Mouse (Mus musculus) testis, adult 2 months (tissue): ENCODE results near the gene Ifrd1. TPM values are rescaled to one million over a fixed set of nuclear protein-coding genes. Genes with fewer than 3 reads are reported as not detected.
"Not testable (repeated sequence)": the region's sequence is repeated elsewhere in the genome, so short reads cannot be mapped to it uniquely, and the experiment has no call there.

ENCODE experiments used
- H3K27ac ChIP-seq: fragments of 200-500 bp; 2 replicates; pipeline ENCODE4 v1.5.1; 2012; ENCODE audit warnings: low read depth, low read length; ENCODE audit not compliant: control insufficient read depth, insufficient read depth
- H3K27me3 ChIP-seq: fragments of 200-500 bp; 2 replicates; pipeline ENCODE4 v1.6.1; 2012; ENCODE audit warnings: mild to moderate bottlenecking, low read length, moderate library complexity; ENCODE audit not compliant: control insufficient read depth, insufficient read depth
- H3K36me3 ChIP-seq: fragments of 200-500 bp; 2 replicates; pipeline ENCODE4 v1.6.1; 2012; ENCODE audit warnings: mild to moderate bottlenecking, low read length; ENCODE audit not compliant: control insufficient read depth, insufficient read depth
- H3K4me1 ChIP-seq: fragments of 200-500 bp; 2 replicates; pipeline ENCODE4 v1.6.1; 2012; ENCODE audit warnings: low read length; ENCODE audit not compliant: control insufficient read depth, insufficient read depth
- H3K4me3 ChIP-seq: fragments of 200-500 bp; 2 replicates; pipeline ENCODE4 v1.5.1; 2012; ENCODE audit warnings: low read depth, mild to moderate bottlenecking, low read length, moderate library complexity, mixed read lengths; ENCODE audit not compliant: control insufficient read depth
- CTCF ChIP-seq: fragments of 200-500 bp; IDR thresholded peaks from 2 replicates; pipeline ENCODE4 v1.5.1; 2012; ENCODE audit warnings: low read depth, mild to moderate bottlenecking, inconsistent platforms, low read length, moderate library complexity; ENCODE audit not compliant: control insufficient read depth, insufficient read depth, insufficient replicate concordance
- POLR2A ChIP-seq: fragments of 200-500 bp; IDR thresholded peaks from 2 replicates; pipeline ENCODE4 v1.6.1; 2012; ENCODE audit warnings: low read depth, mild to moderate bottlenecking, inconsistent platforms, low read length, moderate library complexity; ENCODE audit not compliant: control insufficient read depth
- polyA plus RNA-seq: library from polyadenylated mRNA; depleted of rRNA; stranded (reverse); fragments of >200 nt; gene quantifications from 2 replicates; pipeline ENCODE4 v1.2.3, GENCODE M21; 2012

Ifrd1 gene
- polyA plus RNA-seq, 1 experiment, result 11.3 TPM

DNA sequence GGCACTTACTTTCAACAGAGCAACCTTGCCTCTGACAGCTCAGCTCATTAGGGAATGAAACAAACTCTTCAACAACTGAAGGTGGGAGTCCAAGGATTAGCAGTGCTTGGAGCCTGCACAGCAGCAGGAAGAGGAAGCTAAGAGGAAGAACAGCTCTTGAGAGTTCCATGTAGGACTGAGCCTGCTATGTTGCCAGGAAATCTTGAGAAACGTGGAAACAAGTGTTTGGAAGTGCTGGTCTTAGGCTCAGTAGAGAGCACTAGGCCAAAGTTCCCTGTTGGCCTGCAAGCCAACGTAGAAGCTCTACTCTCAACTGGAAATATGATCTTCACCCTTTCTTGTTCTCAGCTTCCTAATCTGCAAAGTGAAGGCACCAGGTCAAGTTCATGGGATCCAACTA, 20.0 kb upstream of the Ifrd1 start:
- TF ChIP-seq POLR2A (no peak), CTCF (no peak)

DNA sequence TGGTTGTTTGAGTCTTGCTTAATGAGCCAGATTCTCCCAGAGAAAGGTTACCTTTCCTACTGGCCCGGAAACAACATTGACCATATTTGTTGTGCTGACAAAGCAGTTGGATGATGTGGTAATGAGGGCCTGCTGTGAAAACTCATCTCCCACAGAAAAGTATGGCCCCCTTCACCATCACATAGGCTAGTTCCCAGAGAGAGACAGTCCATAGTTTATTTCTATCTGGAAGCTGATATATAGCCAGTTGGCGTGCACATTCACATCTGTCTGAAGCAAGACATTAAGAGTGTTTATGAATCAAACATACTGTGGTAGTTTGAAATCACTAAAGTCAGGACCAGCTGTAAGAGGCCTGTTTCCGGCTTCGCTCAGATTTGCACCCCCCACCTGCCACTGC, 15.4 kb upstream of the Ifrd1 start:
- Histone ChIP-seq H3K27me3 (no peaks in the 10 kb centered on the region), H3K4me3 (no peak overlapping the region), H3K4me1 (no peaks in the 10 kb centered on the region), H3K27ac (no peak overlapping the region), H3K36me3 (no peaks in the 10 kb centered on the region)
- no peak for TF ChIP-seq POLR2A
- TF ChIP-seq CTCF, result no peak

More for the DNA sequence above, 20.0 kb upstream of the Ifrd1 start:
- Histone ChIP-seq H3K27ac (no peak overlapping the region), H3K36me3 (no peaks in the 10 kb centered on the region), H3K4me3 (no peak overlapping the region), H3K4me1 (no peaks in the 10 kb centered on the region), H3K27me3 (no peaks in the 10 kb centered on the region)

GRCm38 (mm10) chr12:40263006-40263405, 14.7 kb upstream of the Ifrd1 start:
- Histone ChIP-seq H3K36me3 (no peaks in the 10 kb centered on the region), H3K4me1 (no peaks in the 10 kb centered on the region), H3K27ac (no peak overlapping the region), H3K27me3 (no peaks in the 10 kb centered on the region), H3K4me3 (no peak overlapping the region)
- TF ChIP-seq POLR2A, result no peak
- no peak for TF ChIP-seq CTCF

GRCm38 (mm10) chr12:40258462-40259000, 10.2 kb upstream of the Ifrd1 start:
- Histone ChIP-seq H3K4me3 (no peak overlapping the region), H3K27me3 (no peaks in the 10 kb centered on the region), H3K4me1 (no peaks in the 10 kb centered on the region), H3K27ac (no peak overlapping the region), H3K36me3 (no peaks in the 10 kb centered on the region)
- TF ChIP-seq POLR2A, result no peak
- TF ChIP-seq CTCF, result no peak

DNA sequence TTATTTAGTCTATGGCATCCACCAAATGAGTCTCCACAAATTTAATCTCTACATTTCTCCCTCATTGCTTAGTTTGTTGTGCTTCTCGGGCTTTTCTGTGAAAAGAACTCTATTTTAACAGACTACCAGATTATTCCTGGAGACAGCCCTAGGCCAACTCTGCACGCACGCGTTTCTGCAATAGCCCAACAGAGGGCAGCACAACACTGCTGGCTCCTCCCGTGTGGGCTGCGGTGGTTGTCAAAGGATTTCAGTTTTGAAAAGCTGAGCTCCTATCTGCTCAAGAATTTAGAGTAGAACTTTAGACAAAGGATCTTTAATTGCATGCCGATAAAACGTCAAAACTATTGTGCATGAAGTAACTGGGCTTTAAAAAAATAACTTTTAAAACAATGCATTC, 8.9 kb upstream of the Ifrd1 start:
- Histone ChIP-seq H3K27ac (no peak overlapping the region), H3K36me3 (no peaks in the 10 kb centered on the region), H3K27me3 (no peaks in the 10 kb centered on the region), H3K4me3 (no peak overlapping the region), H3K4me1 (no peaks in the 10 kb centered on the region)
- TF ChIP-seq CTCF (peak; percentile 79; the same call in 1 of the 2 replicates), POLR2A (no peak)

DNA sequence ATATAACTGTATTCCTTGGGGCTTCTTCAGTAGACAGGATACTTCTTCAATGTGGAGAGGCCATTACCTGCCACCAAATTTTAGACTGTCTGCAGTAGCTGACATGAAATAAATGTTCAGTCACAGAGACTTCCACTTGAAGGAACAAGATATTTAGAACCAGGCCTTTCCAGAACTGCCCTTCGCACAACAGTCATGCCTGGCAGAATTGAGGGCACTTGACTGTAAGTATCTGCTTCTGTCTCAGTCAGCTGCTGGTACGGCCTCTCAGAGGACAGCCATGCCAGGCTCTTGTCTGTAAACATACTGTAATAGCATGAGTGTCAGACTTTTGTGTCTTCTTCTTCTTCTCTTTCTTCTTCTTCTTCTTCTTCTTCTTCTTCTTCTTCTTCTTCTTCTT, 8.2 kb upstream of the Ifrd1 start:
- H3K4me3 ChIP-seq, result no peak overlapping the region
- no peak overlapping the region for H3K27ac ChIP-seq
- no peaks in the 10 kb centered on the region for H3K36me3 ChIP-seq
- H3K27me3 ChIP-seq, result no peaks in the 10 kb centered on the region
- no peaks in the 10 kb centered on the region for H3K4me1 ChIP-seq
- TF ChIP-seq POLR2A, result no peak
- no peak for TF ChIP-seq CTCF

DNA sequence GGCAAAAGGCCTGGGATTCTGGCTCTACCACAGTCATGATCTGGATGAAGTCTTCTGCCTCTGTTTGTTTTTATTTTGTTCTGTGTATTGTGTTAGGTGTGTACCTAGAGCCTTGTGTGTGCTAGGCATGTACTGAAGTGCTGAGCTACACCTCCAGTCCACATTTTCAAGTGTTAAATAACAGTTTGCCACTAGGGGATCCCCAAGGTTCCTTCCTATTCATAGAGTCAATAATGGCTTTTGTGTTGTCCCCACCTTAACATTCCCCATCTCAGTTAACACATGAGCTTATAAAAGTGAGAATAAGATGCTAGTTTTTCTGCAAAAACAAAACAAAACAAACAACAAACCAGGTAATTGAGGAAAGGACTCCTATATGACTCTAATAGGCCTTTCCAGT, 7.7 kb upstream of the Ifrd1 start:
- Histone ChIP-seq H3K4me1 (no peaks in the 10 kb centered on the region), H3K27me3 (no peaks in the 10 kb centered on the region), H3K4me3 (no peak overlapping the region), H3K36me3 (no peaks in the 10 kb centered on the region), H3K27ac (no peak overlapping the region)
- TF ChIP-seq POLR2A, result no peak
- no peak for TF ChIP-seq CTCF

GRCm38 (mm10) chr12:40255310-40255709, 7.0 kb upstream of the Ifrd1 start:
- not testable (repeated sequence) for H3K4me3 ChIP-seq, H3K4me1 ChIP-seq, H3K36me3 ChIP-seq, H3K27me3 ChIP-seq, H3K27ac ChIP-seq
